Mouse (Mus musculus): ENCODE measurements around the gene Cant1. TPM values are rescaled to one million over a fixed set of nuclear protein-coding genes. Genes with fewer than 3 reads are reported as not detected.

The Cant1 gene
- 40.6 TPM for polyA plus RNA-seq (2017; shearing (Covaris generic))

DNA sequence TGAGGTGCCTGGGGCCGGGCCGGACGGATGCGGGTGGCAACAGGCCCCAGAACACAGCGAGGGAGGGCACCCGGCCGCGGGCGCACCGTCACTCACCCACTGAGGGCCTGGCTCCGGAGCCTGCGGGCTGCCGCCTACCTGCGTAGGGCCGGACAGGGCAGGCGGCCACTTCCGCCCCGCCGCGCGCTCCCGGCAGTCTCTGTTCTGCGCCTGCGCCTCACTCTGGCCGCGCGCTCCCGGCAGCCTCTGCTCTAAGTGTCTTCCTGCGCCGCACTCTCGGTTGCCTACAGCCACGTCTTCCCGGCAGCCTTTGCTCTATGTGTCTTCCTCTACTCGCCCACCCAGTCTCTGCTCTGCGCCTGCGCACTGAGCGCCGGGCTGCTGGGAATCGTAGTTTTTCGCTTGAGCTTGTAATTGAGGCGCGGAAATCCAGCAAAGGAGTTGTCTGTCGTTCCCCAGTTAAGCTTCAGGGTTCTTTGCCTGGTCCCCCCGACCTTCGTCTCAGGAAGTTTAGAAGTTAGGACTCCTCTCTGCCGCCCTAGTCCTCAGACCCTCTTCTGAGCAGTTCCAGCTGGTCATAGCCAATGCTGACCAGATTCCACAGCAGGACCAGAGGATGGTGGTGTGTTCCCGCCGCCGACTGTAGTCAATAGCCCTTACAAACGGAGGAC is at the start of gene Cant1:
Gene Cant1 (minus strand): TSS at position 253 of the 671 bp plus-strand sequence.

DNA sequence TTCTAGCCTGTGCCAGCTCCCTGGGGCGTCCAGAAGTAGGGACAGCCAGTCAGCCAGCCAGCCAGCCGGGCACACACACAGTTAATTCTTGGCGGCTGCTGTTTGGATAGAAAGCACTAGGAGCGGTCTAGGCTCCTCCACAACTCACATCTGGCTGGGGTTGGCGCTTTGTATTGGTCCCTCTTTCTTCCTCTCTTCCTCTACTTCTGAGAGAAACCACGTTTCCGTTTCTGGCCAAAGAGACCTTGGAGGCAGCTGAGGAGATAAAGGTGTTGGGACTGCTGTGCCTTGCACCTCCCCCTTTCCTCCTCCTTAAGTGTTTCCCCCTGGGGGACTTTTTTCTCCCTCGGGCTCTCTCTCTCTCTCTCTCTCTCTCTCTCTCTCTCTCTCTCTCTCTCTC is 9.1 kb upstream of the Cant1 start, which contains the start of gene C1qtnf1:
Gene C1qtnf1 (plus strand): TSS at position 218 of the 400 bp plus-strand sequence.

DNA sequence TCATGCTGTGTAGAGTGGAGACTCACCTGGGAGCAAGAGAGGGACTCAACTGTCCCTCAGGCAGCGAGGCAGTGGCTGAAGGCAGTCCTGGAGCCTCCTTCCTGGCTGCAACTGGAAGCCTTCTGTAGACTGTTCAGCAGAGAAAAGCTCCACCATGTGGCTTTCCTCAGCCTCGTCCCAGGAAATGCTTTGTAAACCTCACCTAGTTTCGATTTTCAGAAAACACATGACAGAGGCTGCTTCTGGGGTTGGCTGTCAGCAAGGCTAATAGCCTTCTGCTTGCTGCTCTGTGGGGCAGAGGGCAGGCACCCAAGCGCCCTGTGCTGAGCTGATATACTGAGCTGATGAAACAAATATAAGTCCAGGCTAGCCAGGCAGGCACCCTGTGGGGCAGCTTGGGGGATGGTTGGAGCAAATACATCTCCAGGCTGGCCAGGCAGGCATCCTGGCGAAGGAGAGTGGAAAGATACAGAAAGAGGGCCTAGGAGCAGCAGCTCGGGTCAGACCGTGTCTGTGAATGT is 17.1 kb downstream of the Cant1 start, which contains the start of gene Lgals3bp:
Gene Lgals3bp (minus strand): TSS at position 333 of the 521 bp plus-strand sequence.

Other genes starting within 250 kb of the Cant1 start
- gene Cyth1, start 170.5 kb downstream of the Cant1 start, polyA plus RNA-seq (2017; shearing (Covaris generic)) = 323 TPM
- gene Usp36, start 128.8 kb downstream of the Cant1 start, polyA plus RNA-seq (2017; shearing (Covaris generic)) = 72.9 TPM
- gene Cep295nl, start 76.6 kb downstream of the Cant1 start, polyA plus RNA-seq (2017; shearing (Covaris generic)) = not detected
- 63.9 TPM for gene Timp2, start 63.3 kb downstream of the Cant1 start, polyA plus RNA-seq (2017; shearing (Covaris generic))
- 42.6 TPM for gene Lgals3bp, start 17.0 kb downstream of the Cant1 start, polyA plus RNA-seq (2017; shearing (Covaris generic))
- not detected for gene C1qtnf1, start 9.1 kb upstream of the Cant1 start, polyA plus RNA-seq (2017; shearing (Covaris generic))
- 9.4 TPM for gene Engase, start 57.7 kb upstream of the Cant1 start, polyA plus RNA-seq (2017; shearing (Covaris generic))

All from naive thymus-derived CD4-positive, alpha-beta T cell, adult 5 months (primary cell).